Mouse (Mus musculus): ENCODE measurements around the gene Man1a. TPM values are rescaled to one million over a fixed set of nuclear protein-coding genes. Genes with fewer than 3 reads are reported as not detected.

The Man1a gene
- polyA plus RNA-seq, 1 experiment from 2014 or later: 3.8 TPM

DNA sequence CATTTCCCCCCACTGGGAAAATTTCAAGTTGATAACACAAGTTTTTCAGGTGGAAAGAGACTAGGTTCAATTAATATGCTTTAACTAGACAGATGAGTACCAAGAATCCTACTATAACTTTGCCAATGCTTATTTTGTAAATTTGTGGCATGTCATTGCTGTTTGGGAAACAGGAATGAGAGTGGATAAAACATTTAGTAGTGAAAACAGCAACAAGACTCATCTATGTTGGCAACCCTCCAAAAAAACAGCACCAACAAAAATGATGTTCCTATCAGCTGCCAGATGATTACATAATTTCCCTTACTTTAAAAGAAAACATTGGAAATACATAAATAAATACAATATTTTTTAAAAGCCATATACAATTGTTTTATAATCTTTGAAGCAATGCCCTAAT, 102.2 kb downstream of the Man1a start:
- no peaks in the 10 kb centered on the region for H3K9me3 ChIP-seq (ENCODE audit: control insufficient read depth, low read length)
- no peak overlapping the region for H3K27ac ChIP-seq (ENCODE audit: low read length)
- no peak overlapping the region for H3K9ac ChIP-seq (replicated peaks; ENCODE audit: low read depth, low read length)
- no peaks in the 10 kb centered on the region for H3K27me3 ChIP-seq (replicated peaks; ENCODE audit: control insufficient read depth, insufficient read depth, low read length)
- H3K4me3 ChIP-seq (replicated peaks; ENCODE audit: low read length): no peak overlapping the region
- no peak overlapping the region for H3K4me2 ChIP-seq (ENCODE audit: low read length)
- no peaks in the 10 kb centered on the region for H3K36me3 ChIP-seq (ENCODE audit: control insufficient read depth, insufficient read depth)
- ATAC-seq: no peak
- 0 out of 2 replicates have a peak, but pooled peaks cover 2% of the 10 kb centered on the region for H3K4me1 ChIP-seq (replicated peaks; ENCODE audit: control insufficient read depth, insufficient read depth, low read length)

DNA sequence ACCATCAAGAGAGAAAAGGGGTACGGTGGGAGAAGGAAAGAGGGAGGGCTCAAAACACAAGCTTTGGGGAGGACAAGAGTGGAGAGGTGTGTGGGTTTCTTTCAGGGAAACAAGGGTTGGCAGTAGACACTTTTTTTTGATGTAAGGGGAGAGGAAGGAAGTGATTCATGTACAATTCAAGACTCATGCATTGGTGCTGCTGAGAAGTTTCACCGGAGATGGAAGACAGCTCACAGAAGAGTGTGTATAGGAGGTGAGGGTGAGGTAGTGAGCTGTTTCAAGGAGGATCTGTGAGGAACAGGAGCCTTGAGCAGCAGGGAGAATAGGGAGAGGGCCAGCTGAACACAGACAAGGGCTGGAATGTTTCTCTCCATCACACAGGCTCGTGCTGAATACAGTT, 116.7 kb downstream of the Man1a start:
- WGBS: 76% methylated on average over 3 of the region's 3 CpGs
- no peaks in the 10 kb centered on the region for H3K9me3 ChIP-seq (ENCODE audit: control insufficient read depth, low read length)
- H3K36me3 ChIP-seq (ENCODE audit: control insufficient read depth, insufficient read depth): no peaks in the 10 kb centered on the region
- H3K4me1 ChIP-seq (replicated peaks; ENCODE audit: control insufficient read depth, insufficient read depth, low read length): no peaks in the 10 kb centered on the region
- no peak overlapping the region for H3K27ac ChIP-seq (ENCODE audit: low read length)
- H3K4me3 ChIP-seq (replicated peaks; ENCODE audit: low read length): no peak overlapping the region
- no peak for ATAC-seq
- no peak overlapping the region for H3K4me2 ChIP-seq (ENCODE audit: low read length)
- H3K9ac ChIP-seq (replicated peaks; ENCODE audit: low read depth, low read length): no peak overlapping the region
- no peaks in the 10 kb centered on the region for H3K27me3 ChIP-seq (replicated peaks; ENCODE audit: control insufficient read depth, insufficient read depth, low read length)

DNA sequence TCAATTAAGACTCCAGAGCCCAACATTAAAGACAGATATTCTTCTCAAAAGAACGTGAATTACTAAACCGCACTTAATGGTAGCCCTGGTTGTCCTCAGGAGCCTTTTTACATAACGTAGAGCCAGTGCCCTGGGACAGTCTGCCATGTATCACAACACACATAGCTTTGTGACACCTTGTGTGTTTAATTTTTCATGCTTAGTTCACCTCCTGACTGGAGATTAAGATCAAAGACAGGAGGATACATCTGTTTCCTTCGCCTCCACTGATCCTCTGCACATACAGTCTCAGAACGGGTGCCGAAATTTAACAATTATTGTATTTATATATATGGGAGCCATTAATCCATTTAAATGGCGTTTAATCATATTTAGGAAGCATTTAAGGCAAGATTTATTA, 134.8 kb downstream of the Man1a start:
- Histone ChIP-seq H3K27ac (ENCODE audit: low read length) (no peak overlapping the region), H3K9me3 (ENCODE audit: control insufficient read depth, low read length) (no peaks in the 10 kb centered on the region), H3K4me2 (ENCODE audit: low read length) (no peak overlapping the region), H3K4me1 (replicated peaks; ENCODE audit: control insufficient read depth, insufficient read depth, low read length) (no peaks in the 10 kb centered on the region), H3K27me3 (replicated peaks; ENCODE audit: control insufficient read depth, insufficient read depth, low read length) (no peaks in the 10 kb centered on the region), H3K9ac (replicated peaks; ENCODE audit: low read depth, low read length) (no peak overlapping the region), H3K36me3 (ENCODE audit: control insufficient read depth, insufficient read depth) (no peaks in the 10 kb centered on the region), H3K4me3 (replicated peaks; ENCODE audit: low read length) (no peak overlapping the region)
- ATAC-seq: no peak
- WGBS: 90% methylated on average over 7 of the region's 7 CpGs

DNA sequence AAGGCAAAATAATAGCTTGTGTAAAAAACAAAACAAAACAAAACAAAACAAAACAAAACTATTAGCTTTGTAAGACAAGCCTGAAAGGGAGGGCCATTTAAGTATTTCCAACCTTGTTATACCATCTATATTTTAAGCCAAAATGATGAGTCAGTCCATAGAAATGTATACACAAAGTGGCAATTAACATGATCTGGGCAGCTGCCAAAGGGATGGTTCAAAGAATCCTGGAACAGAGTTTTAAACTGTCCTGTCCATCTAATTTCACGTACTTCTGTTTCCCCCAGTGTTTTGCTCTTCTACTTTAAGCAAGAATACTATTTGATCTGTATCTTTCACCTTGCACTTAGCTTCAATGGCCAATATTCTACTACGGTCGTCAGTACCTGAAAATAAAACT, 138.2 kb downstream of the Man1a start:
- Histone ChIP-seq H3K4me3 (replicated peaks; ENCODE audit: low read length) (no peak overlapping the region), H3K4me1 (replicated peaks; ENCODE audit: control insufficient read depth, insufficient read depth, low read length) (no peaks in the 10 kb centered on the region), H3K36me3 (ENCODE audit: control insufficient read depth, insufficient read depth) (no peaks in the 10 kb centered on the region), H3K9ac (replicated peaks; ENCODE audit: low read depth, low read length) (no peak overlapping the region), H3K27me3 (replicated peaks; ENCODE audit: control insufficient read depth, insufficient read depth, low read length) (no peaks in the 10 kb centered on the region), H3K27ac (ENCODE audit: low read length) (no peak overlapping the region), H3K4me2 (ENCODE audit: low read length) (no peak overlapping the region), H3K9me3 (ENCODE audit: control insufficient read depth, low read length) (no peaks in the 10 kb centered on the region)
- ATAC-seq: no peak
- 80% methylated on average over 3 of the region's 3 CpGs for WGBS

DNA sequence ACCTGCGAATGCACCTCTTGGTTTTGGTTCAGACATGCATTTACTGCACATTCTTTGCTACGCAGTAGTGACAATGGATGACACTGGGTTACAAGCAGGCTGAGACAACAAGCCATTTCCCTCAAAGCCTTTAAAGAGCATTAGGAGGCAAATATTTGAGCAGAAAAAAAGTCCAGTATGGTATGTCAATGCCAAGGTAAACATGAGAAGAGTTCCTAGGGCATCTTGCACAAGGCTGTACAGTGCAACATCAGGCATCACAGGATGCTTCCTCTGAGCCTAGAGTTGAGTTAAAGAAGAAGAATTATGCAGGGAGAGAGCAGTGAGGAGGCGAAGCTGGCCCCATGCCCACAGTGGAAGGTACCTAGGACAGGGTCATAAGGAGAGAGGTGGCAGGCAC, 140.3 kb downstream of the Man1a start:
- H3K27ac ChIP-seq (ENCODE audit: low read length): no peak overlapping the region
- no peak for ATAC-seq

DNA sequence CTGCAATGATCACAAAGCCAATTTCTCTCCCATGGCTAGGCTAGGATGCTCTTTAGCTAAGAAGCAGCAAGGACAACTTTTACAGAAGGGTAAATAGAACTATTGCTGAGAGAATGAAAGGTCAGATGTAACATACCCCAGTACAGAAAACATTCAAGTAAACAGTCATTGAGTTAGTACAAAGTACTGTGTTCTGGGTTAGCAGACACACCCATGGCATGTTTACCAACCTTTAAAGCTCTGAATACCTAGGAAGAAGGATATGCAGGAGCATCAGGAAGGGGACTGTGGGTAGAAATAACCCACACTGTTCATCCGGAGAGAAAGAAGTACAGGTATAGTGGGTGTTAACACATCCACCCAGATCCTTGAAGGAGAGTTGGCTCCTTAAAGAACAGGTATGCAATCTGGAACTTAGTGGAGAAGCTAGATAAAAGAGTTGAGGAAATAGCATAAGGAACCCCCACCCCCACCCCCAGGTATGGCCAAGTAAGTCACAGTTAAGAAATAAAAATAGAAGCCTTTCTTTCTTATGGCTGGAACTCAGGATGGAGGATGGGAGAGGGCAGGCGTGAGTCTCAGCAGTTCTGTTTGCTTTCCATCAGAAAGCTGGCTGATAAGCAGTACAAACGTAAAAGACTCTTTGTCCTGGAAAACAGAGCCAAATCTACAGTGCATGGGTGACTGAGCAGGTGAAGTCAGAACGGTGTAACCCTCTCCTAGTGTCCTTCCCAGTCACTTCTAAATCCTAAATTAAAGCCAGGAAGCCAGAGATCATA, 146.5 kb downstream of the Man1a start:
- no peaks in the 10 kb centered on the region for H3K4me1 ChIP-seq (replicated peaks; ENCODE audit: control insufficient read depth, insufficient read depth, low read length)
- H3K4me2 ChIP-seq (ENCODE audit: low read length): no peak overlapping the region

More for the DNA sequence above, 140.3 kb downstream of the Man1a start:
- 94% methylated on average over 3 of the region's 3 CpGs for WGBS
- H3K4me3 ChIP-seq (replicated peaks; ENCODE audit: low read length): no peak overlapping the region
- H3K36me3 ChIP-seq (ENCODE audit: control insufficient read depth, insufficient read depth): no peaks in the 10 kb centered on the region
- no peaks in the 10 kb centered on the region for H3K27me3 ChIP-seq (replicated peaks; ENCODE audit: control insufficient read depth, insufficient read depth, low read length)
- H3K4me2 ChIP-seq (ENCODE audit: low read length): no peak overlapping the region
- H3K4me1 ChIP-seq (replicated peaks; ENCODE audit: control insufficient read depth, insufficient read depth, low read length): no peaks in the 10 kb centered on the region
- H3K9me3 ChIP-seq (ENCODE audit: control insufficient read depth, low read length): no peaks in the 10 kb centered on the region
- no peak overlapping the region for H3K9ac ChIP-seq (replicated peaks; ENCODE audit: low read depth, low read length)

DNA sequence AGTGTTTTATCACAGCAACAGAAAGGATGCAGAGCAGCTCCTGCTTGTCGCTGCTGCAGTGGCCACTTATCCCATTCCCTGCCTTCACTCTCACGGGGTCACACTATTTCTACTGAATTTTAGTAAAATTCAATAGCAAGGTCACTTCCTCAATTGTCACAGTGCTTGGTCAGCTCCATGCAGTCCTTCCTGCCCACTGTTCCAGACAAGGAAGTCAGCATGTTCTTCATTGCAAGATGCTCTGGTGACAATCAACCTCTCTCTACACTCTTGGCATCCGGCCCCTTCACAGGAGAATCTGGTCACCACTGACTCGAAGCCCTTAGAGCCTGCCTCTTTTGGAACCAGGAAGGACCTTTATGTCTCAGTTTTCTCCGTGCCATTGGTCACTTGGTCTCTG, 148.5 kb downstream of the Man1a start:
- Histone ChIP-seq H3K9me3 (ENCODE audit: control insufficient read depth, low read length) (no peaks in the 10 kb centered on the region), H3K27ac (ENCODE audit: low read length) (no peak overlapping the region), H3K4me2 (ENCODE audit: low read length) (no peak overlapping the region), H3K4me3 (replicated peaks; ENCODE audit: low read length) (no peak overlapping the region), H3K36me3 (ENCODE audit: control insufficient read depth, insufficient read depth) (no peaks in the 10 kb centered on the region), H3K27me3 (replicated peaks; ENCODE audit: control insufficient read depth, insufficient read depth, low read length) (no peaks in the 10 kb centered on the region), H3K9ac (replicated peaks; ENCODE audit: low read depth, low read length) (no peak overlapping the region), H3K4me1 (replicated peaks; ENCODE audit: control insufficient read depth, insufficient read depth, low read length) (no peaks in the 10 kb centered on the region)
- ATAC-seq: no peak
- 85% methylated on average over 5 of the region's 5 CpGs for WGBS

More for the DNA sequence above, 146.5 kb downstream of the Man1a start:
- no peak overlapping the region for H3K9ac ChIP-seq (replicated peaks; ENCODE audit: low read depth, low read length)
- no peak overlapping the region for H3K27ac ChIP-seq (ENCODE audit: low read length)
- H3K9me3 ChIP-seq (ENCODE audit: control insufficient read depth, low read length): no peaks in the 10 kb centered on the region
- H3K36me3 ChIP-seq (ENCODE audit: control insufficient read depth, insufficient read depth): no peaks in the 10 kb centered on the region
- no peaks in the 10 kb centered on the region for H3K27me3 ChIP-seq (replicated peaks; ENCODE audit: control insufficient read depth, insufficient read depth, low read length)
- WGBS: 64% methylated on average over 4 of the region's 4 CpGs
- no peak for ATAC-seq
- H3K4me3 ChIP-seq (replicated peaks; ENCODE audit: low read length): no peak overlapping the region

DNA sequence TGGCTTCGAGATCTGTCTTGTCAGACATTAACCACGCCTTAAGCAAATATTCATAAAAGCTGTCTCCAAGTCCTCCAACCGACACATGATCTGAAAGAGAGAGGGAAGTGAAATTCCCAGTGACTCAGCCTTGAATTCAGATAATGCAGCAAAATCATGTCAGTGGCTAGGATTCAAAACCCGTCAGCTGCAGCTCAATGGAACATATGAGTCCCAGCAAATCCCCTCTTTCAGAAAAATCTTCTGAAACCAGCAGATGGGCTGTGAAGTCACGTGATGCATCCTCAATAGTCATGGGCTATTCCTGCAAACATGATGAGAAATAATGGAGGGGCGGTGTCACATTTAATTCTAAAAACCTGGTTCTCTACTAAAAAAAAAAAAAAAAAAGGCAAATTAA, 151.0 kb downstream of the Man1a start:
- Histone ChIP-seq H3K9me3 (ENCODE audit: control insufficient read depth, low read length) (no peaks in the 10 kb centered on the region), H3K4me1 (replicated peaks; ENCODE audit: control insufficient read depth, insufficient read depth, low read length) (no peaks in the 10 kb centered on the region), H3K27me3 (replicated peaks; ENCODE audit: control insufficient read depth, insufficient read depth, low read length) (no peaks in the 10 kb centered on the region), H3K4me3 (replicated peaks; ENCODE audit: low read length) (no peak overlapping the region), H3K4me2 (ENCODE audit: low read length) (no peak overlapping the region), H3K27ac (ENCODE audit: low read length) (no peak overlapping the region), H3K36me3 (ENCODE audit: control insufficient read depth, insufficient read depth) (no peaks in the 10 kb centered on the region), H3K9ac (replicated peaks; ENCODE audit: low read depth, low read length) (no peak overlapping the region)
- 68% methylated on average over 6 of the region's 6 CpGs for WGBS
- peak; percentile 86 for ATAC-seq

DNA sequence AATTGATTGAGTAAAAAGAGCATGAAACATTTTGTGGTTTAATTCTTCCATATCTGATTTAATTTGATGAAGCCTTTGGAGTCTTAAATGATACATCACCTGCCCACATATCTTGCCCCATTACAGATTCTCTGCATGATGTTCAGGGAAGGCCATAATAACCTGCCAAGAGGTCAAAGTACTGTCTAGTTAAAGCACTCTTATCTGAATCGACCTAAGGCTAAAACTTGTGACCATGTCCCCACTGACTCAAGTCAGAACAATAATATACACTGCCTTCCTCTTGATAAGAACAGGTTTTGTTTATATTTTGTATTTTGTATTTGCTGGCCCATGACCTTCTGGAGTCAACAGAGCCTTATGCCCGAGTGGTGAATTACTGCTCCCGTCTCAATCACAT, 154.2 kb downstream of the Man1a start:
- H3K9ac ChIP-seq (replicated peaks; ENCODE audit: low read depth, low read length): no peak overlapping the region

DNA sequence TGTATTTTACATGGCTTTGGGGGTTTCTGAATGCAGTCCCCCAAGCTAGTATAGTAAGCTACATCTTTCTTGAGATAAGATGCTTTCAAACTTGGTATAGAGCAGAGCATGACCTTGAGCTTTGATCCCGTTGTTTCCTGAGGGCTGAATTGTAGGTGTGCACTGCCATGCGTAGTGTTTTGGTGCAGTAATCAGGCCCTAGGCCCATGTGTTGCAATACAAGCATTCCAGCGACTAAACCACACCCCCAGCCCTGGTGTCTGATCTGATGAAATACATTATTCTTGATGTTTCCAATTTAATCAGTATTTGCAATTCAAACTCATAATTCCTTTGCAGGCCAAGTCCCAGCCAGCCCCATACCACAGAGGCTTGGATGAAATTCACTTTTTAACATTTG, 158.9 kb downstream of the Man1a start:
- no peak overlapping the region for H3K9ac ChIP-seq (replicated peaks; ENCODE audit: low read depth, low read length)
- H3K27me3 ChIP-seq (replicated peaks; ENCODE audit: control insufficient read depth, insufficient read depth, low read length): no peaks in the 10 kb centered on the region
- H3K9me3 ChIP-seq (ENCODE audit: control insufficient read depth, low read length): no peaks in the 10 kb centered on the region
- no peak overlapping the region for H3K27ac ChIP-seq (ENCODE audit: low read length)
- 92% methylated on average over 3 of the region's 3 CpGs for WGBS
- no peak overlapping the region for H3K4me3 ChIP-seq (replicated peaks; ENCODE audit: low read length)
- ATAC-seq: no peak
- H3K4me1 ChIP-seq (replicated peaks; ENCODE audit: control insufficient read depth, insufficient read depth, low read length): no peaks in the 10 kb centered on the region
- H3K4me2 ChIP-seq (ENCODE audit: low read length): no peak overlapping the region
- H3K36me3 ChIP-seq (ENCODE audit: control insufficient read depth, insufficient read depth): no peaks in the 10 kb centered on the region

More for the DNA sequence above, 154.2 kb downstream of the Man1a start:
- Histone ChIP-seq H3K4me2 (ENCODE audit: low read length) (no peak overlapping the region), H3K27me3 (replicated peaks; ENCODE audit: control insufficient read depth, insufficient read depth, low read length) (no peaks in the 10 kb centered on the region), H3K36me3 (ENCODE audit: control insufficient read depth, insufficient read depth) (no peaks in the 10 kb centered on the region), H3K4me3 (replicated peaks; ENCODE audit: low read length) (no peak overlapping the region), H3K27ac (ENCODE audit: low read length) (no peak overlapping the region), H3K4me1 (replicated peaks; ENCODE audit: control insufficient read depth, insufficient read depth, low read length) (no peaks in the 10 kb centered on the region), H3K9me3 (ENCODE audit: control insufficient read depth, low read length) (no peaks in the 10 kb centered on the region)
- 87% methylated on average over 3 of the region's 3 CpGs for WGBS
- ATAC-seq: no peak

Measured in forebrain, embryonic 16.5 days (tissue).